Mouse (Mus musculus): ENCODE measurements around the gene Tmem63c. TPM values are rescaled to one million over a fixed set of nuclear protein-coding genes. Genes with fewer than 3 reads are reported as not detected.

Tmem63c gene
- total and polyA plus RNA-seq, 3 experiments, result not detected

DNA sequence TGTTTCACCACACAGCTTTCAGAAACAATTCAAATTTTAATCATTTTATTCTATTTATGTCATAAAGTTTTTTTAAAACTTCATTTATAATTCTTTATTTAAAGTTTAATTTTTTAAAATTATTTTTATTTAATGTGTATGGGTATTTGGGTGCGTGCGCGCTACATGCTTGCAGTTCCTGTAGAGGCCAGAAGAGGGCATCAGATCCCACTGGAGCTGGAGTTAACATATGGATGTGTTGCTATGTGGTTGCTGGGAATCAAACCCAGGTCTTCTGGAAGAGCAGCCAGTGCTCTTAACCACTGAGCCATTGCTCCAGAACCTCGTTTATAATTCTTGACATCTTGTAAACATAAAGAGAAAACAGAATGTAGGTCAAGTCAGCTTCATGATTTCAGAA, 22.4 kb upstream of the Tmem63c start:
- H3K9me3 ChIP-seq (replicated peaks), result no peaks in the 10 kb centered on the region
- peaks cover 11% of the 10 kb centered on the region for H3K27me3 ChIP-seq (ENCODE audit: insufficient read depth, low read length)
- no peaks in the 10 kb centered on the region for H3K36me3 ChIP-seq (replicated peaks)
- ATAC-seq (ENCODE audit: extremely low read depth, insufficient number of reproducible peaks, low FRiP score, poor library complexity, severe bottlenecking), result no peak
- no peak for DNase-seq (ENCODE audit: low spot score)
- peaks cover 5% of the 10 kb centered on the region; the same call in 1 of the 2 replicates for H3K4me1 ChIP-seq (ENCODE audit: insufficient read depth, low read depth, low read length)
- TF ChIP-seq CTCF (IDR thresholded peaks at IDR 0.05; ENCODE audit: low read depth, low read length), result peak; percentile 49
- no peak for TF ChIP-seq GATA2 (IDR thresholded peaks at IDR 0.05; ENCODE audit: borderline replicate concordance, low read depth, low read length)
- no peak overlapping the region for H3K4me3 ChIP-seq (ENCODE audit: low read depth, low read length)

DNA sequence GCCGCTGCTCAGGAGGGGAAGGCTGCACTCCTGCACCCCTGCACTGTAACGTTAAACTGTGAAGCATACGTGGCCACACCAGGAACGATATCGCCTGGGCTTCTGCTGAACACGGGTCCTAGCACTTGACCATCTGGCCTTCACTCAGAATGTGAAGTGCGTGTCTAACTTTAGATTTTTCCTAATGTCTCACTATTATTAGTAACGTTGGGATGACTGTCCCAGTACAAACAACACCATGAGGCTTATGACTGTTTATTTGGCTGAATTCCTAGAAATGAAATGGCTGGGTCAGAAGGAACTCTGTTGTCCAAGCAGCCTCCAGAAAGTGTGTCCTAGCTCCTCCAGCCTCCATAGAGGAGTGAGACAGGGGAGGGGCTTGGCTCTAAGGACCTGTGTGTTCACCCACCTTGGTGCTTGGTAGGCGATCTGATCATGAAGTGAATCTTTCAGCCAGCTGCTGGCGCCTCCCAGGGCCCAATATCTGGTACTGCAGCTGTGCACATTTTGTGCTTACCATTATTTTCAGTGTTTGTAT, 21.8 kb upstream of the Tmem63c start:
- peaks cover 11% of the 10 kb centered on the region for H3K27me3 ChIP-seq (ENCODE audit: insufficient read depth, low read length)
- ATAC-seq (ENCODE audit: extremely low read depth, insufficient number of reproducible peaks, low FRiP score, poor library complexity, severe bottlenecking), result no peak
- H3K9me3 ChIP-seq (replicated peaks), result no peaks in the 10 kb centered on the region
- H3K4me1 ChIP-seq (ENCODE audit: insufficient read depth, low read depth, low read length), result peaks cover 5% of the 10 kb centered on the region; the same call in 1 of the 2 replicates
- no peak overlapping the region for H3K4me3 ChIP-seq (ENCODE audit: low read depth, low read length)
- TF ChIP-seq TAL1 (conservative IDR thresholded peaks at IDR 0.05; ENCODE audit: low read depth, low read length) (no peak), POLR2AphosphoS5 (IDR thresholded peaks at IDR 0.05; ENCODE audit: insufficient replicate concordance, low read depth, low read length) (no peak), GATA1 (IDR thresholded peaks at IDR 0.05; ENCODE audit: borderline replicate concordance, low read length) (no peak), GATA2 (IDR thresholded peaks at IDR 0.05; ENCODE audit: borderline replicate concordance, low read depth, low read length) (no peak), CTCF (IDR thresholded peaks at IDR 0.05; ENCODE audit: low read depth, low read length) (0 out of 2 replicates have a peak, but pooled peaks have one; percentile 12)
- no peak for DNase-seq (ENCODE audit: low spot score)
- H3K36me3 ChIP-seq (replicated peaks), result no peaks in the 10 kb centered on the region

DNA sequence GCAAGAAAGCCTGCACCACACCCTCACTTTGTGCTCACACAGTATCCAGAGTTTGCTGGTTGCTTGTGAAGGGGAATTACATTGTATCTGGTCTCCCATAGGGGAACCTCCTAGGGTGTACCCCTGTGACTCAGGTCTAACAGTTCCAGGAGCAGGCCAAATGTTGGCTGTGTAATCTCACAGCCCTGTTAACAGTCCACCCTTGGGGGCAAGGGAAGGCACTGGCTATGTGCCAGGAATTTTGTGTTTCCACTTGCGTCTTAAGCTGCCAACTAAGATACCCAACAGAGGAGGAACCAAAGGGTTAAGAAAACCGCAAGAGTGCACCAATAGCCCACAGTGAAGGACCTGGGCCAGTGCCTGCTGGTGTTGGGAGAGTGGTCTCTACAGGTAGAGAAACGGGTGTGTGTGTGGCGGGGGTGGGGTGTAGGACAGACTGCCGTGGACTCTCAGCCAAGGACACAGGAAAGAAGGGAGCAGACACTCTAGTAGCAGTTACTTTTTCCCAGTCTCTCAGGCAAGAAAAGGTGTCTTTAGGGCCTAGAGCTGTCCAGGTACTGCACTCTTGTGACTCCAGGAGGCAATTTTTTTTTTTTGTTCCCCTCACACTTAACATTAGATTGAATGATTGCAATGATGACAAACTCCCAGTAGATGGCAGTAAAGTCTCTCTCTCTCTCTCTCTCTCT, 20.8 kb upstream of the Tmem63c start:
- Histone ChIP-seq H3K9me3 (replicated peaks) (no peaks in the 10 kb centered on the region), H3K4me1 (ENCODE audit: insufficient read depth, low read depth, low read length) (peaks cover 5% of the 10 kb centered on the region; the same call in 1 of the 2 replicates), H3K4me3 (ENCODE audit: low read depth, low read length) (no peak overlapping the region), H3K36me3 (replicated peaks) (no peaks in the 10 kb centered on the region), H3K27me3 (ENCODE audit: insufficient read depth, low read length) (peaks cover 11% of the 10 kb centered on the region)
- DNase-seq (ENCODE audit: low spot score) (no peak), ATAC-seq (ENCODE audit: extremely low read depth, insufficient number of reproducible peaks, low FRiP score, poor library complexity, severe bottlenecking) (no peak)
- TF ChIP-seq GATA1 (IDR thresholded peaks at IDR 0.05; ENCODE audit: borderline replicate concordance, low read length) (no peak), TAL1 (conservative IDR thresholded peaks at IDR 0.05; ENCODE audit: low read depth, low read length) (no peak), GATA2 (IDR thresholded peaks at IDR 0.05; ENCODE audit: borderline replicate concordance, low read depth, low read length) (no peak), POLR2AphosphoS5 (IDR thresholded peaks at IDR 0.05; ENCODE audit: insufficient replicate concordance, low read depth, low read length) (no peak), CTCF (IDR thresholded peaks at IDR 0.05; ENCODE audit: low read depth, low read length) (no peak)

DNA sequence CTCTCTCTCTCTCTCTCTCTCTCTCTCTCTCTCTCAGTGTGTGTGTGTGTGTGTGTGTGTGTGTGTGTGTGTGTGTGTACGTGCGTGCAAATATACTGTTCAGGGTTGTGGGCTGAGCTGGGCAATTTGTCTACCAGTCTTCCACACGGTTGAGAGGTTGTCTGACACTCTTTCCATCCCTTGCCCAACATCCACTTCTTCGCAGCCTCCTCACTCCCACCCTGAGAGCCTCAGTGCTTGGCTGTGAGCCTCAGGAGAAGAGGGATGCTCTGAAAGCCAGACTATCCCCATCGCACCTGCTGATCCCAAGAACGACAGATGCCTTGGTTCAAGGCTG, 20.3 kb upstream of the Tmem63c start:
- no peak for TF ChIP-seq GATA1 (IDR thresholded peaks at IDR 0.05; ENCODE audit: borderline replicate concordance, low read length)
- no peak for TF ChIP-seq CTCF (IDR thresholded peaks at IDR 0.05; ENCODE audit: low read depth, low read length)
- TF ChIP-seq GATA2 (IDR thresholded peaks at IDR 0.05; ENCODE audit: borderline replicate concordance, low read depth, low read length), result no peak
- no peak for TF ChIP-seq POLR2AphosphoS5 (IDR thresholded peaks at IDR 0.05; ENCODE audit: insufficient replicate concordance, low read depth, low read length)
- TF ChIP-seq TAL1 (conservative IDR thresholded peaks at IDR 0.05; ENCODE audit: low read depth, low read length), result no peak
- ATAC-seq (ENCODE audit: extremely low read depth, insufficient number of reproducible peaks, low FRiP score, poor library complexity, severe bottlenecking) (no peak), DNase-seq (ENCODE audit: low spot score) (no peak)
- Histone ChIP-seq H3K27me3 (ENCODE audit: insufficient read depth, low read length) (peaks cover 11% of the 10 kb centered on the region), H3K36me3 (replicated peaks) (no peaks in the 10 kb centered on the region), H3K4me3 (ENCODE audit: low read depth, low read length) (no peak overlapping the region), H3K9me3 (replicated peaks) (no peaks in the 10 kb centered on the region), H3K4me1 (ENCODE audit: insufficient read depth, low read depth, low read length) (peaks cover 5% of the 10 kb centered on the region; the same call in 1 of the 2 replicates)

DNA sequence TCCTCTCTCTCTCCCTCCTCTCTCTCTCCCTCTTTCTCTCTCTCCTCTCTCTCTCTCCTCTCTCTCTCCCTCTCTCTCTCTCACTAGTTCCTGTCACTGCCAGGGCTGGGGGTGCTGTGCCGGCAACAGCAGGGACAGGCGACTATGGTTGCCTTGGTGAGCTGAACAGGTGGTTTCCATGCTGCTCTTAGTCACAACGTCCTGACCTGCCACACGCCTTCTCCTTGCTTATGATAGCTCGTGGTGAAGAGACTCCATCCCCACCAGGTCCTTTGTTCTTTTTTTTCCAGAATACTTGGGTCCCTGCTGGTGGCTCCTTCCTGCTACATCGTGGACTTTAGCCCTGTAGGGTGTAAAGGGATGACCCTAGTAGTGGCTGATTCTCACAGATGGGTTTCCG, 18.9 kb upstream of the Tmem63c start:
- no peak for TF ChIP-seq CTCF (IDR thresholded peaks at IDR 0.05; ENCODE audit: low read depth, low read length)
- TF ChIP-seq GATA2 (IDR thresholded peaks at IDR 0.05; ENCODE audit: borderline replicate concordance, low read depth, low read length), result no peak
- no peak for TF ChIP-seq GATA1 (IDR thresholded peaks at IDR 0.05; ENCODE audit: borderline replicate concordance, low read length)
- TF ChIP-seq POLR2AphosphoS5 (IDR thresholded peaks at IDR 0.05; ENCODE audit: insufficient replicate concordance, low read depth, low read length), result no peak
- peaks cover 5% of the 10 kb centered on the region; the same call in 1 of the 2 replicates for H3K4me1 ChIP-seq (ENCODE audit: insufficient read depth, low read depth, low read length)
- H3K27me3 ChIP-seq (ENCODE audit: insufficient read depth, low read length), result peaks cover 8% of the 10 kb centered on the region; the same call in 1 of the 2 replicates
- H3K9me3 ChIP-seq (replicated peaks), result no peaks in the 10 kb centered on the region
- DNase-seq (ENCODE audit: low spot score), result no peak
- no peak overlapping the region for H3K4me3 ChIP-seq (ENCODE audit: low read depth, low read length)
- no peak for ATAC-seq (ENCODE audit: extremely low read depth, insufficient number of reproducible peaks, low FRiP score, poor library complexity, severe bottlenecking)
- no peaks in the 10 kb centered on the region for H3K36me3 ChIP-seq (replicated peaks)

DNA sequence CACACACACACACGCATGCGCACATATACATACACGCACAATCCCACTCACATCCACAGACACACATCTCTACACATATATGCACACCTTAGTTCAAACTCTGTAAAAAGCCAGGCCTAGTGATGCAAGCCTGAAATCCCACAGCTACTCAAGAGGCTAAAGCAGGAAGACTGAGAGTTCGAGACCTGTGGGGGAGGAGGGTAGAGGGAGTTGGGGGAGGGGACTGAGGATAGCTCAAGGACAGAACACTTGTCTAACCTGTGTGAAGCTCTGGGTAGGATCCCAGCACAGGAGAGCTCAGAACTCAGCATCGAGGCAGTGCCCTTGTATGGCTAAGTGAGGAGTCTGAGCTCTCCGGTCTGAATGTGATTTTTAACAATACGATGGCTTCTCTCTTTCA, 18.3 kb upstream of the Tmem63c start:
- Histone ChIP-seq H3K27me3 (ENCODE audit: insufficient read depth, low read length) (peaks cover 10% of the 10 kb centered on the region; the same call in 1 of the 2 replicates), H3K4me3 (ENCODE audit: low read depth, low read length) (no peak overlapping the region), H3K36me3 (replicated peaks) (no peaks in the 10 kb centered on the region), H3K9me3 (replicated peaks) (no peaks in the 10 kb centered on the region), H3K4me1 (ENCODE audit: insufficient read depth, low read depth, low read length) (peaks cover 5% of the 10 kb centered on the region; the same call in 1 of the 2 replicates)
- DNase-seq (ENCODE audit: low spot score) (no peak), ATAC-seq (ENCODE audit: extremely low read depth, insufficient number of reproducible peaks, low FRiP score, poor library complexity, severe bottlenecking) (no peak)
- no peak for TF ChIP-seq POLR2AphosphoS5 (IDR thresholded peaks at IDR 0.05; ENCODE audit: insufficient replicate concordance, low read depth, low read length)
- no peak for TF ChIP-seq CTCF (IDR thresholded peaks at IDR 0.05; ENCODE audit: low read depth, low read length)
- TF ChIP-seq TAL1 (conservative IDR thresholded peaks at IDR 0.05; ENCODE audit: low read depth, low read length), result no peak
- no peak for TF ChIP-seq GATA2 (IDR thresholded peaks at IDR 0.05; ENCODE audit: borderline replicate concordance, low read depth, low read length)
- TF ChIP-seq GATA1 (IDR thresholded peaks at IDR 0.05; ENCODE audit: borderline replicate concordance, low read length), result no peak

All from G1E (cell line).